Mouse (Mus musculus) hindbrain, embryonic 16.5 days (tissue): ENCODE measurements around the gene Per1. TPM values are rescaled to one million over a fixed set of nuclear protein-coding genes. Genes with fewer than 3 reads are reported as not detected.

ENCODE experiments used
- ATAC-seq: fragments of 200-750 bp; cut with Nextera tagmentation; 2 replicates; pipeline ENCODE4 v1.8.0; 2017; ENCODE audit warnings: moderate TSS enrichment, moderate library complexity
- H3K27ac ChIP-seq: fragments of 300-500 bp; sonication (generic); 2 replicates; pipeline ENCODE4 v1.5.1; 2014; ENCODE audit warnings: low read depth, mild to moderate bottlenecking, control low read depth, low read length, moderate library complexity
- H3K27me3 ChIP-seq: fragments of 300-500 bp; sonication (generic); replicated peaks from 2 replicates; pipeline ENCODE4 v1.6.1; 2014; ENCODE audit warnings: low read length; ENCODE audit not compliant: control insufficient read depth, insufficient read depth
- H3K36me3 ChIP-seq: fragments of 300-500 bp; sonication (generic); 2 replicates; pipeline ENCODE4 v1.6.1; 2014; ENCODE audit warnings: mild to moderate bottlenecking, low read length, moderate library complexity, mixed read lengths; ENCODE audit not compliant: control insufficient read depth, insufficient read depth
- H3K4me1 ChIP-seq: fragments of 300-500 bp; sonication (generic); 2 replicates; pipeline ENCODE4 v1.6.1; 2014; ENCODE audit warnings: low read depth, low read length; ENCODE audit not compliant: control insufficient read depth, insufficient read depth
- H3K4me2 ChIP-seq: fragments of 300-500 bp; sonication (generic); 2 replicates; pipeline ENCODE4 v1.6.1; 2014; ENCODE audit warnings: mild to moderate bottlenecking, low read length, control low read depth, moderate library complexity
- H3K4me3 ChIP-seq: fragments of 300-500 bp; sonication (generic); 2 replicates; pipeline ENCODE4 v1.5.1; 2014; ENCODE audit warnings: mild to moderate bottlenecking, low read length, control low read depth, moderate library complexity
- H3K9ac ChIP-seq: fragments of 300-500 bp; sonication (generic); 2 replicates; pipeline ENCODE4 v1.6.1; 2014; ENCODE audit warnings: low read depth, mild to moderate bottlenecking, control low read depth, low read length, moderate library complexity
- H3K9me3 ChIP-seq: fragments of 300-500 bp; sonication (generic); 2 replicates; pipeline ENCODE4 v1.6.1; 2014; ENCODE audit warnings: mild to moderate bottlenecking, low read length, moderate library complexity; ENCODE audit not compliant: control insufficient read depth
- WGBS: fragments of 180-500 bp; shearing (Covaris S2); extraction: QIAGEN DNeasy Blood & Tissue Kit; methylation state at CpG from one replicate; pipeline ENCODE4 v1.1.7; 2014; 5-methylcytosine and 5-hydroxymethylcytosine counted together
- polyA plus RNA-seq: library from polyadenylated mRNA; unstranded; fragments of >200 nt; fragmentation: Nextera tagmentation; extraction: Ambion mirVana; gene quantifications from 2 replicates; pipeline ENCODE4 v1.2.1, GENCODE M21; 2015

Gene Per1
- polyA plus RNA-seq, result 11.1 and 11.2 TPM in 2 replicates

- H3K9ac ChIP-seq, result peak within 1 kb of the TSS; percentile 56
- ATAC-seq, result peak; percentile 95
- peak within 1 kb of the TSS; percentile 42 for H3K4me3 ChIP-seq
- no peaks in the 10 kb centered on the region for H3K27me3 ChIP-seq
- peak within 1 kb of the TSS; percentile 87 for H3K27ac ChIP-seq
- H3K9me3 ChIP-seq, result no peaks in the 10 kb centered on the region
- H3K4me2 ChIP-seq, result peak within 1 kb of the TSS; percentile 79
- peaks cover 52% of the 10 kb centered on the region for H3K4me1 ChIP-seq
- WGBS, result under 1% methylated on average over 37 of the region's 37 CpGs
- peaks cover 6% of the 10 kb centered on the region for H3K36me3 ChIP-seq
Observed at GRCm38 (mm10) chr11:69094697-69095429, at the start of gene Per1. TSS of gene Per1 (plus strand) at chr11:69095217.

GRCm38 (mm10) chr11:69045531-69046394, 49.3 kb upstream of the Per1 start, which contains the start of gene Aurkb:
TSS of gene Aurkb (plus strand) at chr11:69045647.
- Histone ChIP-seq H3K4me1 (peaks cover 8% of the 10 kb centered on the region), H3K4me2 (peak within 1 kb of the TSS; percentile 91), H3K4me3 (peak within 1 kb of the TSS; percentile 56), H3K9me3 (no peaks in the 10 kb centered on the region), H3K9ac (peak within 1 kb of the TSS; percentile 50), H3K27me3 (no peaks in the 10 kb centered on the region), H3K27ac (no peak within 1 kb of the TSS), H3K36me3 (no peaks in the 10 kb centered on the region)
- under 1% methylated on average over 54 of the region's 54 CpGs for WGBS
- ATAC-seq, result peak; percentile 76

- Histone ChIP-seq H3K9ac (peak overlapping the region; percentile 50; the same call in 1 of the 2 replicates), H3K9me3 (no peaks in the 10 kb centered on the region), H3K4me3 (peak overlapping the region; percentile 56), H3K4me2 (peak overlapping the region; percentile 91), H3K27me3 (no peaks in the 10 kb centered on the region), H3K4me1 (peaks cover 8% of the 10 kb centered on the region), H3K36me3 (no peaks in the 10 kb centered on the region), H3K27ac (no peak overlapping the region)
- 14% methylated on average over 9 of the region's 9 CpGs for WGBS
- ATAC-seq, result no peak
Observed at GRCm38 (mm10) chr11:69046395-69046774, 48.6 kb upstream of the Per1 start.

GRCm38 (mm10) chr11:69047592-69047991, 47.4 kb upstream of the Per1 start:
- ATAC-seq, result no peak
- no peaks in the 10 kb centered on the region for H3K27me3 ChIP-seq
- H3K4me3 ChIP-seq, result no peak overlapping the region
- H3K9me3 ChIP-seq, result no peaks in the 10 kb centered on the region
- no peaks in the 10 kb centered on the region for H3K36me3 ChIP-seq
- H3K4me2 ChIP-seq, result 0 out of 2 replicates have a peak overlapping the region, but pooled peaks have one; percentile 1
- H3K4me1 ChIP-seq, result peaks cover 8% of the 10 kb centered on the region
- H3K9ac ChIP-seq, result no peak overlapping the region
- WGBS, result 90% methylated on average over 12 of the region's 12 CpGs
- no peak overlapping the region for H3K27ac ChIP-seq

- no peak for ATAC-seq
- H3K4me1 ChIP-seq, result peaks cover 8% of the 10 kb centered on the region
- no peaks in the 10 kb centered on the region for H3K9me3 ChIP-seq
Observed at GRCm38 (mm10) chr11:69048151-69048550, 46.9 kb upstream of the Per1 start.

GRCm38 (mm10) chr11:69050748-69051147, 44.3 kb upstream of the Per1 start:
- Histone ChIP-seq H3K9me3 (no peaks in the 10 kb centered on the region), H3K4me2 (no peak overlapping the region), H3K36me3 (no peaks in the 10 kb centered on the region), H3K9ac (no peak overlapping the region), H3K27ac (no peak overlapping the region), H3K4me3 (no peak overlapping the region), H3K27me3 (no peaks in the 10 kb centered on the region), H3K4me1 (peaks cover 8% of the 10 kb centered on the region)
- 81% methylated on average over 8 of the region's 8 CpGs for WGBS
- ATAC-seq, result no peak

More at GRCm38 (mm10) chr11:69048151-69048550, 46.9 kb upstream of the Per1 start:
- H3K27me3 ChIP-seq, result no peaks in the 10 kb centered on the region
- no peak overlapping the region for H3K4me3 ChIP-seq
- 91% methylated on average over 14 of the region's 14 CpGs for WGBS
- no peak overlapping the region for H3K4me2 ChIP-seq
- H3K27ac ChIP-seq, result no peak overlapping the region
- H3K9ac ChIP-seq, result no peak overlapping the region
- no peaks in the 10 kb centered on the region for H3K36me3 ChIP-seq

GRCm38 (mm10) chr11:69051771-69052170, 43.2 kb upstream of the Per1 start:
- H3K27me3 ChIP-seq, result no peaks in the 10 kb centered on the region
- no peaks in the 10 kb centered on the region for H3K9me3 ChIP-seq
- no peak overlapping the region for H3K9ac ChIP-seq
- H3K27ac ChIP-seq, result no peak overlapping the region
- H3K4me2 ChIP-seq, result no peak overlapping the region
- H3K4me1 ChIP-seq, result no peaks in the 10 kb centered on the region
- no peak overlapping the region for H3K4me3 ChIP-seq
- ATAC-seq, result no peak
- 53% methylated on average over 4 of the region's 4 CpGs for WGBS
- H3K36me3 ChIP-seq, result no peaks in the 10 kb centered on the region

GRCm38 (mm10) chr11:69052824-69053421, 42.1 kb upstream of the Per1 start:
- Histone ChIP-seq H3K27me3 (no peaks in the 10 kb centered on the region), H3K27ac (no peak overlapping the region), H3K9me3 (no peaks in the 10 kb centered on the region), H3K4me2 (no peak overlapping the region), H3K9ac (no peak overlapping the region), H3K4me1 (no peaks in the 10 kb centered on the region; the same call in 1 of the 2 replicates), H3K4me3 (no peak overlapping the region), H3K36me3 (no peaks in the 10 kb centered on the region)
- no peak for ATAC-seq
- WGBS, result 96% methylated on average over 2 of the region's 2 CpGs
